Mouse (Mus musculus) erythroblast, embryonic 14.5 days (primary cell): Measurements from ENCODE around the gene Ccdc141.

ENCODE experiments used
- GATA1 ChIP-seq: IDR thresholded peaks from 2 replicates; pipeline ENCODE4 v1.6.1; 2012; ENCODE audit warnings: low read length, inconsistent platforms, mixed read lengths
- TAL1 ChIP-seq: IDR thresholded peaks from 3 replicates; pipeline ENCODE4 v1.6.1; 2012; ENCODE audit warnings: low read length, inconsistent platforms, mixed read lengths

DNA sequence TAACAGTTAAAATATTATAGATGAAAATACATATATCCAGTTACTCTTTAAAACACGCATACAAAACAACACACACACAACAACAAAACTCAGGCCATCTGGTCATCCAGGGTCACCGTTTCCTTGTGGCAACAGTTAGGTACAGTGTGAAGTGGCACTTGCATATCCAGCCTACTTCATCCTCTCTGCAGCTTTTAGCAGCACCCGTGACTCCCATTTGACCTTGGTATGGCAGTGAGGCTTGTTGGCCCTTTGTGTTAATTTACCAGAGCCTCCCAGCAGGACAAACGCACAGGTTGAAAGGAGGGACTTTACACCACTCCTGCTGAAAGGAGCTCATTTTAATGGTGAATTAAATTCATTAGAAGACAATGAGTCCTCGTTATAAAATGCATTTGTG lies 158.5 kb downstream of the Ccdc141 start:
- TF ChIP-seq GATA1 = no peak
- no peak for TF ChIP-seq TAL1
